Mouse (Mus musculus): ENCODE data around the gene Tmem170. TPM values are rescaled to one million over a fixed set of nuclear protein-coding genes. Genes with fewer than 3 reads are reported as not detected.

Tmem170 gene
- total RNA-seq, 2 experiments from 2014 or later = 2.8 to 3.3 TPM

DNA sequence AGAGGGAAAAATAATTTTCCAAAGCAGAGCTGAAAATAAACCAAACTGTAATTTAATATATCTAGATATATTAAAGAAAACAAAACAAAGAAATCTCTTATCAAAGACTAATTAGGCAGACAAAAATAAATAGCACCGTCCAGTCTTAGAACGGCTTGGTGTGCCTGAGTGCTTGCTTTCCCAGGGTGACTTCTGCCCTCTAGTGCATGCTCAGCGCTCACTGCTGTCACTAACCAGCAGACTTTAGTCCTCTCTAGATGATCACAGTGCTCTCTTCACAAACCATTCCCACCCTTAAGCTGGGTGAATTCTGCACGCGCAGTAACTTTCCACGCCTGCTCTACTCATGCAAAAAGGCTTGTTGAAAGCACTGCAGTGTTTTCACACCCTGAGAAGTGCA, 51.3 kb downstream of the Tmem170 start:
- no peak for DNase-seq (ENCODE audit: low spot score in 2 of 2)
- intact Hi-C loops (cut with DNase I) = loop anchor here (5.0 kb wide), 1 partner anchor 148 kb away; no protein-coding TSS in a partner anchor

DNA sequence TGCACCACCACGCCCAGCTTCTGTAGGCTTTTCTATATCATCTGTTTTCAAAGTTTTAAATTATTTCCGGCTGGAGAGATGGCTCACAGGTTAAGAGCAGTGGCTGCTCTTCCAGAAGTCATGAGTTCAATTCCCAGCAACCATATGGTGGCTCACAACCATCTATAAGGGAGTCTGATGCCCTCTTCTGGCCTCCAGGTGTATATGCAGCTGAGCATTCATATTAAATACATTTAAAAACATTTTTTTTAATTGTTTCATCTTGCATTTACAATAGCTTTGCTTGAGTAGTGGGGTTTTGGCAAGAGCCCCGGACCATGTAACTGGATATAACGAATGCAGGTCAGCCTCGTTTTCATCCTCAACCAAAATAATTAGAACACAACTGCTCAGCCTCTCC, 52.2 kb downstream of the Tmem170 start:
- intact Hi-C loops (cut with DNase I) = no loop called here

DNA sequence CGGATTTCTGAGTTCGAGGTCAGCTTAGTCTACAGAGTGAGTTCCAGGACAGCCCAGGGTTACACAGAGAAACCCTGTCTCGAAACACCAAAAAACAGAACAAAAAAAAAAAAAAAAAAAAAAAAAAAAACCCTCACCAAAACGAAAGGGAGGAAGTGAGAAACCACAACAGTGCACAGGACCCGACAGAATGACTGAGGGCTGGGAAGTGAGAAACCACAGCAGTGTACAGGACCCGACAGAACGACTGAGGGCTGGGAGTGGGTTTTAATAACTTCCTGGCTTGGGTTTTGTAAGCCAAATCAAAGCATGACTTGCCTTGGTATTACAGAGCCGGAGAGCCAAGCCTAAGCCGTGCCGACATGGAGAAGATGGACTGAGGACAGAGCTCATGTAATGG, 55.4 kb downstream of the Tmem170 start:
- intact Hi-C loops (cut with DNase I) = no loop called here
- no peak for DNase-seq (ENCODE audit: low spot score in 2 of 2)

More for the DNA sequence above, 52.2 kb downstream of the Tmem170 start:
- DNase-seq (ENCODE audit: low spot score in 2 of 2) = no peak

DNA sequence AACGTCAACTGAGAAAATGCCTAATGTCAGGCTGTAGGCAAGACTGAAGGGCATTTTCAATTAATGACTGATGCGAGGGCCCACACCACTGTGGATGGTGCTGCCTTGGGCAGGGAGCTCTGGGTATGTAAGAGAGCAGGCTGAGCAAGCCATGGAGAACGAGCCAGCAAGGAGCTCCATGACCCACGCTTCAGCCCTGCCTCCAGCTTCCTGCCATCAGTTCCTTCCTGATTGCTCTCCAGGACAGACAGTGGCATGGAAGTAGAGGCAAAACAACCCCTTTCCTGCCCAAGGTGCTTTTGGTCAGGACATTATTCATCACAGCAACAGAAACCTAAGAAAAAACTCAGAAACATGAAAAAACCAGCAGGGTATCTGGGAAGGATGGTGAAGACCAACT, 55.9 kb downstream of the Tmem170 start:
- intact Hi-C loops (cut with DNase I) = no loop called here
- DNase-seq (ENCODE audit: low spot score in 2 of 2) = no peak

DNA sequence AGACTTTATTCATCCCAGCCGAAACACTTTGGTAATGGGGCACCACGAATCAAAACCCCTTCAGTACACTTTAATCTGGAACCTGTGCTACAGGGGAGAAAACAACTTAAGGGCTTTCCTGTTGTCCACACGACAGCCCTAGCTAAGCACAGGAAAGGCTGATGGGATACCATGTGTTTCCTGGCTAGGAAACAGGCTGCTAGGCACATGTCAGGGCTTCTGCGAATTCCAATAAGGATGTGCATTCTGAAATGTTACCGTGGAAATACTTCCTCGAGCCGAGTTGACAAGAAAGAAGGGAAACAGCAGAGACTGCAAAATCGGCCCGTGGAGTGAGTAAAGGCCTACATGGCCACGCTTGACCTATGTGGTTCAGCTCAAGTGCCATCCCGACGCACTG, 56.5 kb downstream of the Tmem170 start:
- DNase-seq (ENCODE audit: low spot score in 2 of 2) = no peak
- intact Hi-C loops (cut with DNase I) = no loop called here

DNA sequence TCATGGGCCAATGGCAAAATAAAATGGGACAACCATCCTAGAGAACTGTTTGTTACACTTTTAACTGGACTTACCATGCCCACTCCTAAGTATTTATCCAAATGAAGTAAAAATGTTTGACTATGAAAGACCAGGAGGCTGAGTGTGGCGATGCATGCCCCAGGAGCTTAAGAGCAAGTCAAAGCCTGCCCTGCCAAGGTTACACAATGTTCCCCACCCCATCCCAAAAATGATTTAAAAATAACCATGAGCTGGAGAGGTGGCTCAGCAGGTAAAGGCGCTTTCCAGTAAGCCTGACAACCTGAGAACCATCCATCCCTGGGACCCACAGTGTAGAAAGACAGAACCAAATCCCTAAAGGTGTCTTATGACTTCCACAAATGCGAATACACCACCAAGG, 58.0 kb downstream of the Tmem170 start:
- intact Hi-C loops (cut with DNase I) = no loop called here
- no peak for DNase-seq (ENCODE audit: low spot score in 2 of 2)

DNA sequence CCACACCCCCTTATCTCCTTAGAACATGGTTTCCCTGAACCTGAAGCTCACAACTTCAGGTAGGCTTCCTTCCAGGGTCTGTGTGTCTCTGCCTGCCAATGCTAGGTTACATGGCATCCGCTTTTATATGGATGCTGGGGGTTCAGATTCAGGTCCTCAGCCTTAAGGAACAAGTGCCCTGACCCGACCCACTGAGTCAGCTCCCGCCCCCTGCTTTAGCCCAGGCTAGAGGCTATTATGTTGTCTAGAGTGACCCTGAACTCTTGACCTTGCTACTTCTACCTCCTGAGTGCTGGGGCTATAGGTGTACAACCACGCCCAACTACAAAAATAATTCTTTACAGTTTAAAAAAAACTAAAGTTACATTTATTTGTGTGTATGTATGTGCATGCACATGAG, 61.5 kb downstream of the Tmem170 start:
- DNase-seq (ENCODE audit: low spot score in 2 of 2) = no peak
- intact Hi-C loops (cut with DNase I) = no loop called here

DNA sequence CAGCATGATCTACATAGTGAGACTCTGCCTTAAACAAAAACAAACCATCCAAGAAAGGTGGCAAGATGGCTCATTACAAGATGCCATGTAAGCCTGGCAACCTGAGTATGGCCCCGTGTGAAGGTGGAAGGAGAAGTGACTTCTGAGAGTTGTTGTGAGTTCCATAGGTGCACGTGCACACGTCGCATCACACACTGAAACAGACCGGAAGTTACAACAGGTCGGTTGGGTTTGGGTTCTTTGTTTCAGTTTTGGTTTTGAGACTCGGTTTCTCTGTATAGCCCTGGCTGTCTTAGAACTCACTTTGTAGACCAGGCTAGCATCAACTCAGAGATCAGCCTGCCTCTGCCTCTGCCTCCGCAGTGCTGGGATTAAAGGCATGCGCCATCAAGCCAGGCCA, 62.7 kb downstream of the Tmem170 start:
- intact Hi-C loops (cut with DNase I) = loop anchor here (5.0 kb wide), 2 partner anchors 97 to 137 kb away; no protein-coding TSS in a partner anchor
- DNase-seq (ENCODE audit: low spot score in 2 of 2) = no peak

Other genes with a start within 250 kb of the Tmem170 start
- gene Ldhd, start 246.4 kb downstream of the Tmem170 start, total RNA-seq (2021) = 1 to 10 TPM; 3.2 to 5.4 TPM
- 10 to 100 TPM; 19.9 to 20.3 TPM for gene Zfp1, start 233.3 kb downstream of the Tmem170 start, total RNA-seq (2021)
- not detected for gene Ctrb1, start 185.7 kb downstream of the Tmem170 start, total RNA-seq (2021)
- 10 to 100 TPM; 47.5 to 53.7 TPM for gene Bcar1, start 132.9 kb downstream of the Tmem170 start, total RNA-seq (2021)
- gene Cfdp1, start 22.5 kb downstream of the Tmem170 start, total RNA-seq (2021) = 10 to 100 TPM; 79.4 to 83.6 TPM
- under 1 TPM; 0.62 to 0.85 TPM for gene Chst5, start 33.7 kb upstream of the Tmem170 start, total RNA-seq (2021)
- gene Tmem231, start 57.1 kb upstream of the Tmem170 start, total RNA-seq (2021) = 10 to 100 TPM in 1 of 2 experiments, 1 to 10 TPM in 1; 9.8 to 10.6 TPM
- gene Gabarapl2, start 64.0 kb upstream of the Tmem170 start, total RNA-seq (2021) = 100 to 1,000 TPM; 200 to 212 TPM
- gene Adat1, start 115.6 kb upstream of the Tmem170 start, total RNA-seq (2021) = 1 to 10 TPM; 4.8 to 5.2 TPM
- 10 to 100 TPM; 68.3 to 71.8 TPM for gene Kars, start 134.6 kb upstream of the Tmem170 start, total RNA-seq (2021)
- 10 to 100 TPM; 32.2 to 33.8 TPM for gene Terf2ip, start 134.6 kb upstream of the Tmem170 start, total RNA-seq (2021)
- under 1 TPM in 1 of 2 experiments, not detected in 1; 0.22 TPM for gene Gm6793, start 138.3 kb upstream of the Tmem170 start, total RNA-seq (2021)

All from left cerebral cortex, postnatal 14 days (tissue).